Mouse (Mus musculus): ENCODE results near the gene Gm29797. TPM values are rescaled to one million over a fixed set of nuclear protein-coding genes. Genes with fewer than 3 reads are reported as not detected.

The Gm29797 gene
- 0.47 TPM in 1 of 2 replicates, not detected in the other for polyA plus RNA-seq (2014; fragmentation: Nextera tagmentation; extraction: Ambion mirVana)

GRCm38 (mm10) chr2:181656734-181657133, at the start of gene Gm29797:
Gm29797 (plus strand) TSS chr2:181657034.
- 77% methylated on average over 2 of the region's 3 CpGs for WGBS
- ATAC-seq (ENCODE audit: low read depth) (no peak), DNase-seq (ENCODE audit: low spot score) (no peak)
- H3K4me2 ChIP-seq (ENCODE audit: low read depth, low read length) = no peak within 1 kb of the TSS
- H3K36me3 ChIP-seq (ENCODE audit: control insufficient read depth, insufficient read depth, low read length) = peaks cover 56% of the 10 kb centered on the region
- H3K27me3 ChIP-seq (replicated peaks; ENCODE audit: control insufficient read depth, insufficient read depth, low read length) = no peaks in the 10 kb centered on the region
- no peaks in the 10 kb centered on the region; the same call in 1 of the 2 replicates for H3K4me1 ChIP-seq (ENCODE audit: control insufficient read depth, insufficient read depth, low read length)
- no peak within 1 kb of the TSS for H3K4me3 ChIP-seq (ENCODE audit: low read depth, low read length)
- H3K9ac ChIP-seq (ENCODE audit: low read depth, low read length) = no peak within 1 kb of the TSS
- H3K27ac ChIP-seq (replicated peaks; ENCODE audit: low read depth, low read length) = no peak within 1 kb of the TSS; the same call in 1 of the 2 replicates
- no peaks in the 10 kb centered on the region for H3K9me3 ChIP-seq (ENCODE audit: control insufficient read depth, low read length)

GRCm38 (mm10) chr2:181618761-181619495, 37.9 kb upstream of the Gm29797 start:
- Histone ChIP-seq H3K4me1 (ENCODE audit: control insufficient read depth, insufficient read depth, low read length) (no peaks in the 10 kb centered on the region), H3K9ac (ENCODE audit: low read depth, low read length) (no peak overlapping the region), H3K27me3 (replicated peaks; ENCODE audit: control insufficient read depth, insufficient read depth, low read length) (no peaks in the 10 kb centered on the region), H3K4me3 (ENCODE audit: low read depth, low read length) (no peak overlapping the region), H3K9me3 (ENCODE audit: control insufficient read depth, low read length) (no peaks in the 10 kb centered on the region), H3K27ac (replicated peaks; ENCODE audit: low read depth, low read length) (no peak overlapping the region), H3K36me3 (ENCODE audit: control insufficient read depth, insufficient read depth, low read length) (peaks cover 63% of the 10 kb centered on the region), H3K4me2 (ENCODE audit: low read depth, low read length) (no peak overlapping the region)
- WGBS = 88% methylated on average over 5 of the region's 5 CpGs
- ATAC-seq (ENCODE audit: low read depth) (no peak), DNase-seq (ENCODE audit: low spot score) (no peak)

- H3K4me1 ChIP-seq (ENCODE audit: control insufficient read depth, insufficient read depth, low read length) = no peaks in the 10 kb centered on the region
- no peaks in the 10 kb centered on the region for H3K27me3 ChIP-seq (replicated peaks; ENCODE audit: control insufficient read depth, insufficient read depth, low read length)
- H3K9me3 ChIP-seq (ENCODE audit: control insufficient read depth, low read length) = no peaks in the 10 kb centered on the region
- ATAC-seq (ENCODE audit: low read depth) = no peak
- peak; percentile 12 for DNase-seq (ENCODE audit: low spot score)
- H3K4me3 ChIP-seq (ENCODE audit: low read depth, low read length) = no peak overlapping the region
- peaks cover 68% of the 10 kb centered on the region for H3K36me3 ChIP-seq (ENCODE audit: control insufficient read depth, insufficient read depth, low read length)
- H3K4me2 ChIP-seq (ENCODE audit: low read depth, low read length) = no peak overlapping the region
- H3K9ac ChIP-seq (ENCODE audit: low read depth, low read length) = no peak overlapping the region
- H3K27ac ChIP-seq (replicated peaks; ENCODE audit: low read depth, low read length) = no peak overlapping the region
Observed at GRCm38 (mm10) chr2:181623401-181623800, 33.4 kb upstream of the Gm29797 start.

DNA sequence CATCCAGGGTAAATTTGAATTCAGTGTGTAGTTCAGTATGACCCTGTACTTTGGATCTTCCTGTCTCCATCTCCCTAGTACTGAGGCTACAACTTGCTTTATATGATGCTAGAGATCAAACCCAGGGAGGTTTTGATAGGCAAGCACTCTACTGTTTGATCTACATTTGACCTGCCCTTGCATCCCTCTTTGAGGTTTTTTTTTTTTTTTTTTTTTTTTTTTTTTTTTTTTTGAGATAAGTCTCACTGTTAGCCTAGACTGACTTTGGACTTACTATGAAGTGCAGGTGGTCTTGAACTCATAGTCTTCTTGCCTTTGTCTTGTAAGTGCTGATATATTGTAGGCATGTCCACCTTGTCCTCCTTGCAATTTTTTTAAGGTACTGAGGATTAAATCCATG, 28.4 kb upstream of the Gm29797 start:
- no peaks in the 10 kb centered on the region for H3K4me1 ChIP-seq (ENCODE audit: control insufficient read depth, insufficient read depth, low read length)
- no peaks in the 10 kb centered on the region for H3K27me3 ChIP-seq (replicated peaks; ENCODE audit: control insufficient read depth, insufficient read depth, low read length)
- no peaks in the 10 kb centered on the region for H3K9me3 ChIP-seq (ENCODE audit: control insufficient read depth, low read length)
- H3K4me3 ChIP-seq (ENCODE audit: low read depth, low read length) = no peak overlapping the region
- H3K27ac ChIP-seq (replicated peaks; ENCODE audit: low read depth, low read length) = no peak overlapping the region
- no peak overlapping the region for H3K4me2 ChIP-seq (ENCODE audit: low read depth, low read length)
- ATAC-seq (ENCODE audit: low read depth) = no peak
- H3K9ac ChIP-seq (ENCODE audit: low read depth, low read length) = no peak overlapping the region
- DNase-seq (ENCODE audit: low spot score) = no peak
- peaks cover 59% of the 10 kb centered on the region for H3K36me3 ChIP-seq (ENCODE audit: control insufficient read depth, insufficient read depth, low read length)

- H3K9ac ChIP-seq (ENCODE audit: low read depth, low read length) = no peak overlapping the region
- H3K4me2 ChIP-seq (ENCODE audit: low read depth, low read length) = no peak overlapping the region
- ATAC-seq (ENCODE audit: low read depth) (no peak), DNase-seq (ENCODE audit: low spot score) (no peak)
- H3K4me3 ChIP-seq (ENCODE audit: low read depth, low read length) = no peak overlapping the region
- 95% methylated on average over 6 of the region's 6 CpGs for WGBS
- peaks cover 66% of the 10 kb centered on the region for H3K36me3 ChIP-seq (ENCODE audit: control insufficient read depth, insufficient read depth, low read length)
- no peaks in the 10 kb centered on the region for H3K4me1 ChIP-seq (ENCODE audit: control insufficient read depth, insufficient read depth, low read length)
- H3K27ac ChIP-seq (replicated peaks; ENCODE audit: low read depth, low read length) = no peak overlapping the region
- H3K9me3 ChIP-seq (ENCODE audit: control insufficient read depth, low read length) = no peaks in the 10 kb centered on the region
- no peaks in the 10 kb centered on the region for H3K27me3 ChIP-seq (replicated peaks; ENCODE audit: control insufficient read depth, insufficient read depth, low read length)
Observed at GRCm38 (mm10) chr2:181632624-181633023, 24.2 kb upstream of the Gm29797 start.

- Histone ChIP-seq H3K27me3 (replicated peaks; ENCODE audit: control insufficient read depth, insufficient read depth, low read length) (no peaks in the 10 kb centered on the region), H3K4me2 (ENCODE audit: low read depth, low read length) (no peak overlapping the region), H3K9me3 (ENCODE audit: control insufficient read depth, low read length) (no peaks in the 10 kb centered on the region), H3K27ac (replicated peaks; ENCODE audit: low read depth, low read length) (no peak overlapping the region), H3K4me1 (ENCODE audit: control insufficient read depth, insufficient read depth, low read length) (no peaks in the 10 kb centered on the region), H3K4me3 (ENCODE audit: low read depth, low read length) (no peak overlapping the region), H3K9ac (ENCODE audit: low read depth, low read length) (no peak overlapping the region), H3K36me3 (ENCODE audit: control insufficient read depth, insufficient read depth, low read length) (peaks cover 81% of the 10 kb centered on the region)
- no peak for ATAC-seq (ENCODE audit: low read depth)
- 82% methylated on average over 3 of the region's 3 CpGs for WGBS
- no peak for DNase-seq (ENCODE audit: low spot score)
Observed at GRCm38 (mm10) chr2:181635865-181636264, 21.0 kb upstream of the Gm29797 start.

DNA sequence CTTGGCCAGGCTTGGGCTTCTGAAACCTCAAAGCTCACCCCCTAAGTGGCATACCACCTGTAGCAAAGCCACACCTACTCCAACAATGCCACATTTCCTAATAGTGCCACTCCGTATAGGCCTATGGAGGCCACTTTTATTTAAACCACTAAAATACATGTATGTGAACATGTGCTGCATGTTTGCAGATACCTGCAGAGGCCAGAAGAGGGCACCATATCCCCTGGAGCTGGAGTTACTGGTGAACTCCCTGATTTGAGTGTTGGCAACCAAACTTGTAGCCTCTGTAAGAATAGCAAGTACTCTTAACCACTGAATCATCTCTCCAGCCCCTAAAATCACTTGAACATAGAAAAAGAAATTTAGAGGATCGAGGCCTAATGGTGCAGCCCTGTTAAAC, 12.5 kb upstream of the Gm29797 start:
- ATAC-seq (ENCODE audit: low read depth) (no peak), DNase-seq (ENCODE audit: low spot score) (peak; percentile 34)
- H3K27ac ChIP-seq (replicated peaks; ENCODE audit: low read depth, low read length) = no peak overlapping the region
- no peak overlapping the region for H3K4me3 ChIP-seq (ENCODE audit: low read depth, low read length)
- peaks cover 99% of the 10 kb centered on the region for H3K36me3 ChIP-seq (ENCODE audit: control insufficient read depth, insufficient read depth, low read length)
- WGBS = 88% methylated on average over 2 of the region's 2 CpGs
- H3K4me1 ChIP-seq (ENCODE audit: control insufficient read depth, insufficient read depth, low read length) = no peaks in the 10 kb centered on the region
- H3K27me3 ChIP-seq (replicated peaks; ENCODE audit: control insufficient read depth, insufficient read depth, low read length) = no peaks in the 10 kb centered on the region
- H3K4me2 ChIP-seq (ENCODE audit: low read depth, low read length) = no peak overlapping the region
- no peaks in the 10 kb centered on the region for H3K9me3 ChIP-seq (ENCODE audit: control insufficient read depth, low read length)
- no peak overlapping the region for H3K9ac ChIP-seq (ENCODE audit: low read depth, low read length)

DNA sequence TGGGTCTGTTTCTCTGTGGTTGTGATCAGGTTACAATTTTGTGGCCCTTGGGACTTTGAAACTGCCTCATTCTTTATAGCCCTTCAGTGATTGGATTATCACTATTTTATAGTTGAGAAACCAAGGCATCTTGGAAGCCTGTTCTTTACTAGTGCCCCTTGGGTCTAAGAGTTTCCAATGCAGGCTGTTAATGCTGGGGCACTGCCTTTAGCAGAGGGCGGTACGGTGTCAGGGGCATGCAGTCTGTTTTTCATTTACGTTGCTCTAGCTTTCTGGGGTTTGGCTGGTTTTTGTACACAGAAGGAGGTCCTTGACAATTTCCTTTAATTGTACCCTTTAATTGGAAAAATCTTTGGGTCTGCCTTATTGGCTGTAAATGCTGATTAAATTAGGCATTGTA, 11.2 kb upstream of the Gm29797 start:
- Histone ChIP-seq H3K36me3 (ENCODE audit: control insufficient read depth, insufficient read depth, low read length) (peaks cover 99% of the 10 kb centered on the region), H3K4me2 (ENCODE audit: low read depth, low read length) (no peak overlapping the region), H3K4me3 (ENCODE audit: low read depth, low read length) (no peak overlapping the region), H3K9me3 (ENCODE audit: control insufficient read depth, low read length) (no peaks in the 10 kb centered on the region), H3K9ac (ENCODE audit: low read depth, low read length) (no peak overlapping the region), H3K4me1 (ENCODE audit: control insufficient read depth, insufficient read depth, low read length) (no peaks in the 10 kb centered on the region), H3K27me3 (replicated peaks; ENCODE audit: control insufficient read depth, insufficient read depth, low read length) (no peaks in the 10 kb centered on the region), H3K27ac (replicated peaks; ENCODE audit: low read depth, low read length) (no peak overlapping the region)
- peak; percentile 35 for DNase-seq (ENCODE audit: low spot score)
- 0 out of 2 replicates have a peak, but pooled peaks have one; percentile 50 for ATAC-seq (ENCODE audit: low read depth)
- WGBS = 68% methylated on average over 3 of the region's 3 CpGs
